Mouse (Mus musculus): ENCODE measurements at regions not wholly inside any gene's neighbourhood (a gene's known extent, or its start where the extent isn't known, plus 50 kb on each side); places are given as distances from the start of the nearest gene placed in this dataset.
A peak's percentile ranks its signal among the peaks of the same experiment; 100 is the strongest.

DNA sequence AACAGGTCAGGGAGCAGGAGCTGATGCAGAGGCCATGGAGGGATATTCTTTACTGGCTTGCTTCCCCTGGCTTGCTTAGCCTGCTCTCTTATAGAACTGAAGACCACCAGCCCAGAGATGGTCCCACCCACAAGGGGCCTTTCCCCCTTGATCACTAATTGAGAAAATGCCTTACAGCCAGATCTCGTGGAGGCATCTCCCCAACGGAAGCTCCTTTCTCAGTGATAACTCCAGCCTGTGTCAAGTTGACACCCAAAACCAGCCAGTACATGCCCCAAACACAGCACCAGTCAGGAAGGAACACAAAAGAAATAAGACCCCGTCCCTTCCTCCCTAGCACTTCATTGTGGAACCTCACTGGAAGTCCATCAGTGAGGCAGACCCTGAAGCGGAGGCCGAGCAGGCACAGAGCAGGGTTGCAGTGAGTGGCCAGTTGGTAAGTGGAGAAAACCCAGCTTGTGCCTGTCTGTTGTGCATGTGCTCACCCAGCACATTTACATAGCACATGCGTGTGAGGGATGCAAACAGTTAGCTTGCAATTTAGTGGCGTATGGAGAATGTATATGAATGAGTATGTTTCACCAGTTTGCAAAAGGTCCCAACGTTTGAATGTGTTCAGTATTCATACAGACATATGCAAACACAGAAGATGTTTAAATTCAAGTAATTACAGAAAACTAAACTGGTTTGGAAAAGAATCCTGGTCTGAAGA lies 114.5 kb upstream of the Tspan2 start:
- no peak overlapping the region for H3K4me3 ChIP-seq
- H3K4me2 ChIP-seq (replicated peaks): no peak overlapping the region
- H3K4me1 ChIP-seq: no peaks in the 10 kb centered on the region
- no peaks in the 10 kb centered on the region for H3K27me3 ChIP-seq
- H3K27ac ChIP-seq (replicated peaks): no peak overlapping the region
- no peaks in the 10 kb centered on the region for H3K36me3 ChIP-seq
- WGBS: 76% methylated on average over 8 of the region's 8 CpGs
- H3K9me3 ChIP-seq: no peaks in the 10 kb centered on the region
- no peak overlapping the region for H3K9ac ChIP-seq (replicated peaks)
- no peak; the same call in 1 of the 2 replicates for ATAC-seq (replicated peaks)

DNA sequence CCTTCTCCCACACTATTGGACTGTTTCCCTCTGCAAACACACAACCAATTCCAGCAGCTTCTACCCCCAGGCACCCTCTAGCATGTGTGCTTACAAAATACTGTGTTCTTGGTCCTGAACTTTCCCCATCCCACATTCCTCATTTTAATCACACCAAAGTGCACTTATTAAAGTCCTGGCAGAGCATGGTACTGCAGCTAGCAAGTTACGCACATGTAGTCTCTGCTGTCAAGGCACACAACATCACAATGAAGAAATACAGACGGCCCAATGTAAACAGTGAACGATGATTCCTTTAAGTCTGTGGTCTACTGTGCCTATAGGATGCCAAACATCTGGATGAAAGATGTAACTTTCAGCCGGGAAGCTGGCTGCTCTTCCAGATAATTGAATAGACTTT lies 98.3 kb upstream of the Tspan2 start:
- no peak overlapping the region for H3K27ac ChIP-seq (replicated peaks)
- no peaks in the 10 kb centered on the region for H3K27me3 ChIP-seq
- H3K4me3 ChIP-seq: no peak overlapping the region
- H3K4me2 ChIP-seq (replicated peaks): no peak overlapping the region
- WGBS: 82% methylated on average over 4 of the region's 4 CpGs
- H3K9me3 ChIP-seq: no peaks in the 10 kb centered on the region
- no peak for ATAC-seq (replicated peaks)
- H3K4me1 ChIP-seq: no peaks in the 10 kb centered on the region
- no peaks in the 10 kb centered on the region for H3K36me3 ChIP-seq
- H3K9ac ChIP-seq (replicated peaks): no peak overlapping the region

DNA sequence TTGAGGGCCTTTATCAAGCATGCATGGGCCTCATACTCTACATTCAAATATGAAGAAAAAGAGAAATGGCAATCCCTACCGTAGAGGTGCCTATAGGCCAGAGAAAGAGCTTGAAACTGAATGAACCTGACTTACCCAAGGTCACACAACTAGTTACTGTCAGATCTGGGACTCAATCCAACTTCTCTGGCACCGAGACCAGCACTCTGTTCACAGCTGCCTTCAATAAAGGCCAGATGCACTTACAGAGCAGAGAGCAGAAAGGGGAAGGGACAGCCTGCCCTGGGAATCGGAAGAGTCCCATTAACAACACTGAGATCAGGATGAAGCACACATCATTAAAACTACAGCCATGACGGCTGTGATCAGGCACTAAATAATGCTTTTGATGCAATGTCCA lies 97.7 kb upstream of the Tspan2 start:
- no peaks in the 10 kb centered on the region for H3K27me3 ChIP-seq
- ATAC-seq (replicated peaks): no peak
- H3K4me3 ChIP-seq: no peak overlapping the region
- no peaks in the 10 kb centered on the region for H3K9me3 ChIP-seq
- H3K27ac ChIP-seq (replicated peaks): no peak overlapping the region
- H3K4me1 ChIP-seq: no peaks in the 10 kb centered on the region
- H3K36me3 ChIP-seq: no peaks in the 10 kb centered on the region
- no peak overlapping the region for H3K9ac ChIP-seq (replicated peaks)
- no peak overlapping the region for H3K4me2 ChIP-seq (replicated peaks)
- 77% methylated on average over 4 of the region's 4 CpGs for WGBS

- Histone ChIP-seq H3K9me3 (no peaks in the 10 kb centered on the region), H3K36me3 (no peaks in the 10 kb centered on the region), H3K27ac (replicated peaks) (0 out of 2 replicates have a peak overlapping the region, but pooled peaks have one; percentile 37), H3K4me1 (no peaks in the 10 kb centered on the region), H3K4me3 (no peak overlapping the region), H3K4me2 (replicated peaks) (no peak overlapping the region), H3K9ac (replicated peaks) (no peak overlapping the region), H3K27me3 (no peaks in the 10 kb centered on the region)
- peak; percentile 86 for ATAC-seq (replicated peaks)
- 78% methylated on average over 11 of the region's 11 CpGs for WGBS
Measured at GRCm38 (mm10) chr3:102644276-102644940, 89.9 kb upstream of the Tspan2 start.

- 79% methylated on average over 4 of the region's 4 CpGs for WGBS
- Histone ChIP-seq H3K4me3 (no peak overlapping the region), H3K9me3 (no peaks in the 10 kb centered on the region), H3K4me2 (replicated peaks) (no peak overlapping the region), H3K4me1 (no peaks in the 10 kb centered on the region), H3K9ac (replicated peaks) (no peak overlapping the region), H3K27me3 (no peaks in the 10 kb centered on the region), H3K27ac (replicated peaks) (no peak overlapping the region), H3K36me3 (no peaks in the 10 kb centered on the region)
- no peak for ATAC-seq (replicated peaks)
Measured at GRCm38 (mm10) chr3:102648450-102648849, 85.9 kb upstream of the Tspan2 start.

DNA sequence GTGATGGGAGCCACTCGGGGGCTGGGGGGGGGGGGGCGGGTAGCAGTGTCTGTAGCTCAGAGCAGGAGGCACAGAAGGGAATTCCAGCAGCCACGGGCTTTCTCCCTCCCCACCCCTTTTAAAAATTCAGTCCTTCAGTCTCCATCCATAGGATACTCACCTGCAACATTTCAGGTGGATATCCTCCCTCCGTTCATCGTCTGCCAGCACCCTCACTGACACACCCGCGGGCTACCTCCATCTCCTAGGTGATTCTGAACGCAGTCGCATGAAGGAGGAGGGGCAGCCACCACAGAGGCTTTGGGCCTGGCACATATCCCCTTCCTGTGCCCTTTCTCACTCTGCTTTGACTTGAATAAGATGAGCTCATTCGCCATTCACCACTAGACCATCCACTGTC lies 79.4 kb upstream of the Tspan2 start:
- Histone ChIP-seq H3K9ac (replicated peaks) (no peak overlapping the region), H3K4me2 (replicated peaks) (no peak overlapping the region), H3K4me3 (no peak overlapping the region), H3K36me3 (no peaks in the 10 kb centered on the region), H3K27ac (replicated peaks) (no peak overlapping the region), H3K9me3 (no peaks in the 10 kb centered on the region), H3K27me3 (no peaks in the 10 kb centered on the region), H3K4me1 (no peaks in the 10 kb centered on the region)
- ATAC-seq (replicated peaks): no peak
- WGBS: 82% methylated on average over 10 of the region's 10 CpGs

DNA sequence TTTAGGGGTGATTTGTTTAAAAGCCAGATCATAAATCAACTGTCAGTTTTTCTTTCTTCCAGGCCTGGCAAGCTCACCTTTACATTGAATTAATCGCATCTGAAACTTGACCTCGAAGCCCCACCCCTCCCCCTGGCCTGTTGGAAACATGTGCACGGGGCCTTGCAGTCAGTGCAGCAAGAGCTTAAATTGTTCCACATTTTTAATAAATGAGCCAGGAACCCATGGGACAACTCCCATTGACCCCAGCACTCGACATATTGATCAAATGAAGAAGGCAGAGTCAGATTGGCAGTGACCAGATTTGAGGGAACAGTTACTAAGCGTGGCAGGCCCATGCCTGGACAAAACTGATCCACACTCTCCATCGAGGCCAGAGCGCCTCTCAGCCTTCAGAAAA lies 77.2 kb upstream of the Tspan2 start:
- H3K4me1 ChIP-seq: no peaks in the 10 kb centered on the region
- no peak overlapping the region for H3K4me2 ChIP-seq (replicated peaks)
- H3K27ac ChIP-seq (replicated peaks): no peak overlapping the region
- H3K4me3 ChIP-seq: no peak overlapping the region
- H3K36me3 ChIP-seq: no peaks in the 10 kb centered on the region
- no peaks in the 10 kb centered on the region for H3K27me3 ChIP-seq
- no peak overlapping the region for H3K9ac ChIP-seq (replicated peaks)
- no peaks in the 10 kb centered on the region for H3K9me3 ChIP-seq
- WGBS: 82% methylated on average over 7 of the region's 7 CpGs
- no peak for ATAC-seq (replicated peaks)

DNA sequence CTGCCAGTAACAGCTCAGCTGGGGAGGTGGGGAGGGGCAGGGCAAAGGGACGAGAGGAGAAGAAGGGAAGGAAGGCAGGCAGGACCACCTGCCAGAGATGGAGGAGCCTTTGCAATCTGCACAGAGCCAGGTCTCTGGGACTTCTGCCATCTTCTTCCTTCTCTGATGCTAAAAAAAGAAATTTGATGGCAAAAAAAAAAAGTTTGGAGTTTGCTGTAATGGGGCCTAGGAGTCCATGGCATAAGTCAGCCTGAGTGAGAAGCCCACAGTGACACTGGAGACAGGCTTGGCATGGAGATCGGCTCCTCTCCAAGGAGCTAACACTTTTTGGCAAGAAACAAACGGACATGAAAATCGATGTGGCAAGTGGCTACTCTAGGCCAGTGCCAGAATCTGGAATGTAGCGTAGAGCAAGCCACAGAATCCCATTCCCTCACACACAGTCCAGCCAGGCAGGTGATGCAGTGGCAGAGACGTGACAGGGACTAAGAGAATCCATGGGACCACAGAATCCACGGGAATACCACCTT lies 76.7 kb upstream of the Tspan2 start:
- H3K9ac ChIP-seq (replicated peaks): no peak overlapping the region
- H3K4me2 ChIP-seq (replicated peaks): no peak overlapping the region
- ATAC-seq (replicated peaks): no peak
- no peaks in the 10 kb centered on the region for H3K9me3 ChIP-seq
- H3K27ac ChIP-seq (replicated peaks): no peak overlapping the region
- H3K36me3 ChIP-seq: no peaks in the 10 kb centered on the region
- H3K4me1 ChIP-seq: no peaks in the 10 kb centered on the region
- no peak overlapping the region for H3K4me3 ChIP-seq
- 79% methylated on average over 7 of the region's 7 CpGs for WGBS
- no peaks in the 10 kb centered on the region for H3K27me3 ChIP-seq

GRCm38 (mm10) chr3:102659352-102659751 lies 75.0 kb upstream of the Tspan2 start:
- H3K9me3 ChIP-seq: no peaks in the 10 kb centered on the region
- no peak overlapping the region for H3K9ac ChIP-seq (replicated peaks)
- H3K4me1 ChIP-seq: no peaks in the 10 kb centered on the region
- H3K36me3 ChIP-seq: no peaks in the 10 kb centered on the region
- H3K4me2 ChIP-seq (replicated peaks): no peak overlapping the region
- 90% methylated on average over 5 of the region's 5 CpGs for WGBS
- no peaks in the 10 kb centered on the region for H3K27me3 ChIP-seq
- no peak overlapping the region for H3K27ac ChIP-seq (replicated peaks)
- ATAC-seq (replicated peaks): no peak
- no peak overlapping the region for H3K4me3 ChIP-seq

DNA sequence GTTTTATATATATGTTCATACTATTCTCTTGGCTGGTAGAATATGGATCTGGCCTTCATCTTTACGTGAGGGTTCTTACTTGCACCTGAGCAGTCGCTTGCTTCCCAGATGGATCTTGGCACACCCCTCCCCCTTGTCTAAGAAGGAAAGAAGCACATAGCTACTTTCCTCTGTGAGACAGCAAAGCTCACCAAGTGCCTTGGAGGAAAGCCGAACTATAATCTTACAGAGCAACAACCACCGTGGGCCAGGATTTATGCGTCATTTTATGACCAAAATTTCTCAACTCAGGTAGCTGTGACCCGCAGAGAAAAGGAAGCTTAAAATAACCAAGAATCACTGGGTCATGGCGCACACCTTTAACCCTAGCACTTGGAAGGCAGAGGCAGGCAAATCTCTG lies 73.0 kb upstream of the Tspan2 start:
- 92% methylated on average over 7 of the region's 7 CpGs for WGBS
- Histone ChIP-seq H3K9me3 (no peaks in the 10 kb centered on the region), H3K27me3 (no peaks in the 10 kb centered on the region), H3K4me1 (no peaks in the 10 kb centered on the region), H3K4me3 (no peak overlapping the region), H3K27ac (replicated peaks) (no peak overlapping the region), H3K9ac (replicated peaks) (no peak overlapping the region), H3K4me2 (replicated peaks) (no peak overlapping the region), H3K36me3 (no peaks in the 10 kb centered on the region)
- ATAC-seq (replicated peaks): no peak

DNA sequence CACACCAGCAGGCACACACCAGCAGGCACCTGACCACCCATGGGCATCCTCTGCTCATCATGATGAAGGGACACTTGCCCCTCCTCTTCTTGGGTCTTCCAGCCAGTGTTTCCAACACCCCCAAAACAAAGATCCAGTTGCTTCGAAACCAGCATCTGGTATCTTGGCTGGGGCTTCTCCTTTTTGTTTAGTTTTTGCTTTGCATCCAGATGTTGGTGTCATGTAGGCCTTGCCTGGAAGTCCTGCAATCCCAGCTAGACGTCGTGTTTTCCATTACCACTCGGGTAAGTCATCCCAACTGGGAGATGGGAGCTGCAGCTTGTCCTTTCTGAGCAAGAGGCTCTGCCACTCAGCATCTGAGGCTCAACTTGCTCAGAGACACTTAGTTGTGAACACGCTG lies 70.6 kb upstream of the Tspan2 start:
- no peaks in the 10 kb centered on the region for H3K4me1 ChIP-seq
- no peak for ATAC-seq (replicated peaks)
- no peak overlapping the region for H3K9ac ChIP-seq (replicated peaks)
- H3K4me2 ChIP-seq (replicated peaks): no peak overlapping the region
- no peaks in the 10 kb centered on the region for H3K9me3 ChIP-seq
- WGBS: 89% methylated on average over 5 of the region's 5 CpGs
- no peaks in the 10 kb centered on the region for H3K36me3 ChIP-seq
- H3K27me3 ChIP-seq: no peaks in the 10 kb centered on the region
- H3K27ac ChIP-seq (replicated peaks): no peak overlapping the region
- no peak overlapping the region for H3K4me3 ChIP-seq

DNA sequence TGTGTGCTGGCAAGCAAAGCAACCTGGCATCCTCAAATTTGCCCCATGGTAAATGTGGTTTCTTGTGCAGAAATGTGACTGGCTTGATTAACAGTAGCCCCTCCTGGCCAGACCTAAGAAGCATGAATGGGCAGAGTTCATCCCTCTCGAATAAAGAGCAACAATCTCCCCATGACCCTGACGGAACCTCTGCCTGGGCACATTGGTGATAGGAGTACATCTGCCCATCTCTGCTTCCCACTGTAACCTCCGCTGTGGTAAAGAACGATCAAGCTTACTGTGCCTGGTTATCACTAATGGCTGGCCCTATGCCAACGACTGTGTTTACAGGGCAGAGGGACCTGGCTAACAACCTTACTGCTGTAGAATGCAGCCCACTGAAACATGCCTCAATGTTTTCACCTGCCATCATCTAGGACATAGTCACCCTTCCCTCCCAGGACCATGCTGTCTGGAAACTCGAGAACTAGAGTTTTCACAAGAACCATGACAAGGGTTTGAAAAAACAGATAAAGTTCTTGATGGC lies 69.6 kb upstream of the Tspan2 start:
- ATAC-seq (replicated peaks): no peak
- WGBS: 77% methylated on average over 6 of the region's 6 CpGs
- Histone ChIP-seq H3K36me3 (no peaks in the 10 kb centered on the region), H3K9ac (replicated peaks) (no peak overlapping the region), H3K9me3 (no peaks in the 10 kb centered on the region), H3K27me3 (no peaks in the 10 kb centered on the region), H3K4me1 (no peaks in the 10 kb centered on the region), H3K4me2 (replicated peaks) (no peak overlapping the region), H3K4me3 (no peak overlapping the region), H3K27ac (replicated peaks) (no peak overlapping the region)
